Mouse (Mus musculus) heart, adult 2 months (tissue): ENCODE data around the gene Rnf135. TPM values are rescaled to one million over a fixed set of nuclear protein-coding genes. Genes with fewer than 3 reads are reported as not detected.

Source experiments
- DNase-seq, 2 experiments: peaks; one replicate each; pipeline ENCODE4 v3.0.0; 2021
- H3K27ac ChIP-seq: fragments of 200-600 bp; 2 replicates; pipeline ENCODE4 v1.8.1; 2022
- H3K27me3 ChIP-seq: fragments of 200-500 bp; 2 replicates; pipeline ENCODE4 v1.6.1; 2012; ENCODE audit warnings: mild to moderate bottlenecking, low read length, inconsistent platforms, mixed read lengths; ENCODE audit not compliant: control insufficient read depth, insufficient read depth
- H3K36me3 ChIP-seq: fragments of 200-500 bp; 2 replicates; pipeline ENCODE4 v1.6.1; 2012; ENCODE audit warnings: low read length, inconsistent platforms; ENCODE audit not compliant: control insufficient read depth, insufficient read depth
- H3K4me1 ChIP-seq: fragments of 200-500 bp; 2 replicates; pipeline ENCODE4 v1.6.1; 2011; ENCODE audit warnings: low read length; ENCODE audit not compliant: control insufficient read depth, insufficient read depth
- H3K4me3 ChIP-seq: fragments of 200-600 bp; 2 replicates; pipeline ENCODE4 v1.8.1; 2022
- H3K79me2 ChIP-seq: fragments of 200-500 bp; replicated peaks from 2 replicates; pipeline ENCODE4 v1.6.1; 2012; ENCODE audit warnings: mild to moderate bottlenecking, inconsistent platforms, low read length, moderate library complexity, mixed read lengths; ENCODE audit not compliant: control insufficient read depth, insufficient read depth
- H3K9ac ChIP-seq: fragments of 200-500 bp; 2 replicates; pipeline ENCODE4 v1.6.1; 2012; ENCODE audit warnings: low read depth, mild to moderate bottlenecking, control low read depth, inconsistent platforms, low read length, mixed read lengths
- CTCF ChIP-seq: fragments of 200-600 bp; IDR thresholded peaks from 2 replicates; pipeline ENCODE4 v1.8.1; 2022; ENCODE audit warnings: antibody characterized with exemption, mild to moderate bottlenecking, moderate library complexity
- EP300 ChIP-seq: fragments of 200-500 bp; IDR thresholded peaks from 2 replicates; pipeline ENCODE4 v1.6.1; 2011; ENCODE audit warnings: low read depth, low read length, control low read depth; ENCODE audit not compliant: insufficient read depth
- POLR2A ChIP-seq: fragments of 200-500 bp; IDR thresholded peaks from 2 replicates; pipeline ENCODE4 v1.6.1; 2011; ENCODE audit warnings: mild to moderate bottlenecking, low read depth, low read length, control low read depth; ENCODE audit not compliant: insufficient read depth
- WGBS: fragments of 180-500 bp; shearing (Covaris S2); methylation state at CpG from one replicate; pipeline ENCODE4 v1.1.7; 2018; 5-methylcytosine and 5-hydroxymethylcytosine counted together
- intact Hi-C: fragments of 180-260 bp; cut with DNase I; formaldehyde crosslinking; loops from one replicate; pipeline ENCODE4 v1.15.1; 2025
- polyA plus RNA-seq: library from polyadenylated mRNA; depleted of rRNA; stranded (reverse); fragments of >200 nt; gene quantifications from 2 replicates; pipeline ENCODE4 v1.2.3, GENCODE M21; 2012
- total RNA-seq, 2 experiments: library from RNA; stranded (reverse); gene quantifications; 2 replicates each; pipeline ENCODE4 v1.2.3; 2021

Rnf135 gene
- total and polyA plus RNA-seq, 3 experiments: 4.4 to 5.4 (median 4.6) TPM

DNA sequence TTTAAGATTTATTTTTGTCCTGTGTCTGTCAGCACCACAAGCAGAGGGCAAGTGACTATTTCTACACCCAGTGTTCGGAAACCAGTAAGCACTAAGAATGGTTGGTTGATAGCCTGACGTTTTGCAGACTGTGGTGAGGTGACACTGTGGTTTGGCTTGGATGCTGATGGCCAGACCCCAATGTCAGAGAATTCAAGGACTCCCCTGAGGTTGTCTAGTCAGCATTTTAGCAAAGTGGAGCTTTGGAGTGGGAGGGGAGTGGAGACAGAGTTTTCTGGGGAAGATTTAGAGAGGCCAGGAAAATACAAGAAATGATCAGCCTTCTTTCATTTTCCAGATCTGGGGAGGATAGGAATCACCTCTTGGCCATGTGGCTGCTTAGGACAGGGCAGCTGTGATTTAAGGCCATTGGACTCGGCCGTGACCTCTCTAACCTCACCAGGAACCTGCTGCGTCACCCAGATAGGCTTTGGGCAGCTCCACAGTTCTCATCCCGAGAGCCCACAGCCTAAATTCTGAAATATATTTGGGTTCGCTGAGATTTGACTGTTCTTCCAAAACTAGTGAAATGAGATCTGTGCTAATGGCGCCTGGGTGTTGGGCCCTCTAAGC is 34.1 kb upstream of the Rnf135 start:
- no peaks in the 10 kb centered on the region for H3K79me2 ChIP-seq
- no peaks in the 10 kb centered on the region for H3K27me3 ChIP-seq
- no peak for DNase-seq
- TF ChIP-seq EP300: no peak
- no peak for TF ChIP-seq CTCF
- TF ChIP-seq POLR2A: no peak
- no peak overlapping the region for H3K4me3 ChIP-seq
- intact Hi-C loops: no loop called here
- no peaks in the 10 kb centered on the region for H3K36me3 ChIP-seq
- WGBS: 70% methylated on average over 8 of the region's 8 CpGs
- no peak overlapping the region for H3K9ac ChIP-seq
- peaks cover 4% of the 10 kb centered on the region; the same call in 1 of the 2 replicates for H3K4me1 ChIP-seq
- H3K27ac ChIP-seq: peak overlapping the region; percentile 57

DNA sequence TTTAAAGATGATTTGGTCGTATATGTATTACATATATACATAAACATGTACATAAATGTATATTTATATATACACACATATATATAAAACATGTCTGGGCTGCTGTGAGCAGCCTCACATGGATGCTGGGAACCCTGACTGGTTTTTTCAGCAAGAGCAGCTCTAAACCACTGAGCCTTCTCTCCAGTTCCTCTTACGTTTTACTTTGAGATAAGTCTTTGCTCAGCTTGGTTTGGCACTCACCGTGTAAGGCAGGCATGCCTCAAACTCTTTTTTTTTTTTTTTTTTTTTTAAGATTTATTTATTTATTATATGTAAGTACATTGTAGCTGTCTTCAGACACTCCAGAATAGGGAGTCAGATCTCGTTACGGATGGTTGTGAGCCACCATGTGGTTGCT is 33.1 kb upstream of the Rnf135 start:
- no peaks in the 10 kb centered on the region for H3K27me3 ChIP-seq
- no peak overlapping the region for H3K9ac ChIP-seq
- 59% methylated on average over 5 of the region's 5 CpGs for WGBS
- no peak overlapping the region for H3K27ac ChIP-seq
- intact Hi-C loops: no loop called here
- peaks cover 4% of the 10 kb centered on the region; the same call in 1 of the 2 replicates for H3K4me1 ChIP-seq
- no peaks in the 10 kb centered on the region for H3K79me2 ChIP-seq
- no peak for DNase-seq
- no peaks in the 10 kb centered on the region for H3K36me3 ChIP-seq
- TF ChIP-seq POLR2A: no peak
- no peak for TF ChIP-seq CTCF
- TF ChIP-seq EP300: no peak
- H3K4me3 ChIP-seq: no peak overlapping the region

DNA sequence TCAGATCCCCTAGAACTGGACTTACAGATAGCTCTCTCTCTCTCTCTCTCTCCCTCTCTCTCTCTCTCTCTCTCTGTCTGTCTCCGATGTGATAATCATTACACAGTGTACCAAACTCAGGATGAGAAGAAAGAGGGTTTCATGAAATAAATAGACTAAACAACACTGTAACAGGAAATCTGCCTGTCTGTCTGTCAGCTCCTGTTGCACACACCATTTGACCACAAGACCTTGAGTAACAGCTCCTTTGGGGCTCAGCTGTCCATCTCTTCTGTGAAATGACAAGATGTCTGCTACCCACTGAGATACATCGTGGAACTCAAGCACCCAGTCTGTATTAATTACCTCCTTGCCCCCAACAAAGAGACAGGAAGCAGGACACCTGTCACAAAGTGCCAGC is 32.1 kb upstream of the Rnf135 start:
- H3K9ac ChIP-seq: no peak overlapping the region
- no peaks in the 10 kb centered on the region for H3K36me3 ChIP-seq
- H3K79me2 ChIP-seq: no peaks in the 10 kb centered on the region
- WGBS: 29% methylated on average over 2 of the region's 2 CpGs
- no peak overlapping the region for H3K4me3 ChIP-seq
- no peak for DNase-seq
- H3K4me1 ChIP-seq: peaks cover 4% of the 10 kb centered on the region; the same call in 1 of the 2 replicates
- intact Hi-C loops: no loop called here
- H3K27ac ChIP-seq: peak overlapping the region; percentile 40; the same call in 1 of the 2 replicates
- TF ChIP-seq POLR2A (no peak), CTCF (no peak), EP300 (no peak)
- H3K27me3 ChIP-seq: no peaks in the 10 kb centered on the region

DNA sequence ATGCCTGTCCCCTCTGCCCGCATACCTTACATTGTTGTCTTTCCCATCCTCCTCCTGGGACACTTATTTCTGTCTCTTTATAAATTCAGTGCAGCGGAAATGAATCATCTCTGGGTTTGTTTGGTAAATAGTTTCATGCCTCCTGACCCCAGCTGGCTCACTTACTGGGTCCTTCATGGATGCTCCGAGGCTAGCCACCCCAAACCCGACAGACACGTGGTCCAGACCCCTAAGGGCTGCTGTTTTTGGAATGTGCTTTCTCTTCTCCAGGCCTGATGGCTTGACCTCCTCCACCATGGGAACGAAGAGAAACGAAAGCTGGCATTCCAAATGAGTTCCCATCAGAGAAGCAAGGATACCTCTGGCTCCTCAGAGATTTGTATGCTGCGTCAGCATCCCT is 31.3 kb upstream of the Rnf135 start:
- H3K79me2 ChIP-seq: no peaks in the 10 kb centered on the region
- H3K27ac ChIP-seq: peak overlapping the region; percentile 40; the same call in 1 of the 2 replicates
- DNase-seq: no peak
- intact Hi-C loops: no loop called here
- 53% methylated on average over 8 of the region's 8 CpGs for WGBS
- H3K4me3 ChIP-seq: no peak overlapping the region
- H3K27me3 ChIP-seq: no peaks in the 10 kb centered on the region
- peaks cover 4% of the 10 kb centered on the region; the same call in 1 of the 2 replicates for H3K4me1 ChIP-seq
- H3K9ac ChIP-seq: no peak overlapping the region
- H3K36me3 ChIP-seq: no peaks in the 10 kb centered on the region
- TF ChIP-seq CTCF (no peak), POLR2A (no peak), EP300 (no peak)

- peak; percentile 95 to 98 for DNase-seq
- TF ChIP-seq CTCF (peak; percentile 36), EP300 (no peak), POLR2A (peak; percentile 88)
- H3K36me3 ChIP-seq: no peaks in the 10 kb centered on the region
- 3% methylated on average over 47 of the region's 47 CpGs for WGBS
- H3K9ac ChIP-seq: peak within 1 kb of the TSS; percentile 76
- no peaks in the 10 kb centered on the region for H3K27me3 ChIP-seq
- peak within 1 kb of the TSS; percentile 72 for H3K27ac ChIP-seq
- intact Hi-C loops: no loop called here
- peak within 1 kb of the TSS; percentile 74 for H3K4me3 ChIP-seq
- peaks cover 1% of the 10 kb centered on the region; the same call in 1 of the 2 replicates for H3K4me1 ChIP-seq
- H3K79me2 ChIP-seq: no peaks in the 10 kb centered on the region
Observed at GRCm38 (mm10) chr11:80153857-80154495, 29.7 kb upstream of the Rnf135 start, which contains the start of gene Adap2. TSS of gene Adap2 (plus strand) at chr11:80154105.

DNA sequence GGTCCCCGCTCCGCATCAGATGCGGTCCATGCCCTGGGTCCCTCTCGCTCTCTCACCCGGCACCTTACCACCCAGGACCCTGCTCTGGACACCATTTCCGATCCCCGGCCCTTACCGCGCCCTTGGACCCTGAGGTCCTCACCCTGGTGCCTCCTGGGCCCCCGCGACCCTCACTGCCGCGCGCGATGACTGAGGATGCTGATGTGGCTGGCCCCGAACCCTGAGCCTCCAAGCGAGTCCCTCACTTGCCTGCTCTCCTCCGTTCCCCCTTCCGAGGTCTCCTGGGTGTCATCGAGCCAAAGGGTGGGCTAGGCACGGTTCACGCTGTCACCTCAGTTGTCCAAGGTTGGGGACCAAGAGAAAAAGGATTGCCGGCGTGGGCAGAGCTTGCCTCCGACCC is 29.1 kb upstream of the Rnf135 start:
- DNase-seq: no peak
- intact Hi-C loops: no loop called here
- Histone ChIP-seq H3K9ac (peak overlapping the region; percentile 76), H3K27me3 (no peaks in the 10 kb centered on the region), H3K4me3 (peak overlapping the region; percentile 74), H3K79me2 (no peaks in the 10 kb centered on the region), H3K27ac (peak overlapping the region; percentile 72), H3K36me3 (no peaks in the 10 kb centered on the region), H3K4me1 (peaks cover 1% of the 10 kb centered on the region; the same call in 1 of the 2 replicates)
- 32% methylated on average over 25 of the region's 25 CpGs for WGBS
- no peak for TF ChIP-seq CTCF
- no peak for TF ChIP-seq EP300
- TF ChIP-seq POLR2A: no peak
